Mouse (Mus musculus) stomach, embryonic 15.5 days (tissue): ENCODE results near the gene Gm9195. TPM values are rescaled to one million over a fixed set of nuclear protein-coding genes. Genes with fewer than 3 reads are reported as not detected.
A peak's percentile ranks its signal among the peaks of the same experiment; 100 is the strongest.

ENCODE experiments used
- ATAC-seq: fragments of 200-750 bp; cut with Nextera tagmentation; 2 replicates; pipeline ENCODE4 v1.8.0; 2017; ENCODE audit warnings: low read depth, moderate number of reproducible peaks, moderate TSS enrichment; ENCODE audit not compliant: insufficient read depth, low FRiP score
- H3K27ac ChIP-seq: fragments of 300-500 bp; sonication (generic); 2 replicates; pipeline ENCODE4 v1.5.1; 2015; ENCODE audit warnings: mild to moderate bottlenecking, inconsistent platforms
- H3K27me3 ChIP-seq: fragments of 300-500 bp; sonication (generic); replicated peaks from 2 replicates; pipeline ENCODE4 v1.6.1; 2015; ENCODE audit warnings: inconsistent platforms
- H3K36me3 ChIP-seq: fragments of 300-500 bp; sonication (generic); 2 replicates; pipeline ENCODE4 v1.6.1; 2015; ENCODE audit warnings: inconsistent platforms
- H3K4me1 ChIP-seq: fragments of 300-500 bp; sonication (generic); 2 replicates; pipeline ENCODE4 v1.6.1; 2015; ENCODE audit warnings: inconsistent platforms
- H3K4me2 ChIP-seq: fragments of 300-500 bp; sonication (generic); 2 replicates; pipeline ENCODE4 v1.6.1; 2015; ENCODE audit warnings: mild to moderate bottlenecking, inconsistent platforms
- H3K4me3 ChIP-seq: fragments of 300-500 bp; sonication (generic); replicated peaks from 2 replicates; pipeline ENCODE4 v1.5.1; 2015; ENCODE audit warnings: inconsistent platforms
- H3K9ac ChIP-seq: fragments of 300-500 bp; sonication (generic); 2 replicates; pipeline ENCODE4 v1.6.1; 2015; ENCODE audit warnings: inconsistent platforms
- H3K9me3 ChIP-seq: fragments of 300-500 bp; sonication (generic); 2 replicates; pipeline ENCODE4 v1.6.1; 2016; ENCODE audit warnings: inconsistent platforms
- WGBS: fragments of 180-500 bp; shearing (Covaris S2); methylation state at CpG from one replicate; pipeline ENCODE4 v1.1.7; 2015; 5-methylcytosine and 5-hydroxymethylcytosine counted together
- polyA plus RNA-seq: library from polyadenylated mRNA; unstranded; fragments of >200 nt; fragmentation: Nextera tagmentation; extraction: Ambion mirVana; gene quantifications from 2 replicates; pipeline ENCODE4 v1.2.1, GENCODE M21; 2015

The Gm9195 gene
- not detected in 2 replicates for polyA plus RNA-seq

- no peak for ATAC-seq
- no peaks in the 10 kb centered on the region for H3K36me3 ChIP-seq
- 64% methylated on average over 5 of the region's 5 CpGs for WGBS
These were observed at the start of gene Gm9195 for GRCm38 (mm10) chr14:72491738-72492137. Gene Gm9195 (minus strand): TSS chr14:72491838.

GRCm38 (mm10) chr14:72536392-72537017 is 44.9 kb upstream of the Gm9195 start:
- Histone ChIP-seq H3K9me3 (no peaks in the 10 kb centered on the region), H3K4me2 (no peak overlapping the region)

More at GRCm38 (mm10) chr14:72491738-72492137, at the start of gene Gm9195:
- Histone ChIP-seq H3K27ac (no peak within 1 kb of the TSS), H3K9me3 (no peaks in the 10 kb centered on the region), H3K4me3 (no peak within 1 kb of the TSS), H3K4me1 (no peaks in the 10 kb centered on the region), H3K4me2 (no peak within 1 kb of the TSS), H3K9ac (no peak within 1 kb of the TSS), H3K27me3 (no peaks in the 10 kb centered on the region)

DNA sequence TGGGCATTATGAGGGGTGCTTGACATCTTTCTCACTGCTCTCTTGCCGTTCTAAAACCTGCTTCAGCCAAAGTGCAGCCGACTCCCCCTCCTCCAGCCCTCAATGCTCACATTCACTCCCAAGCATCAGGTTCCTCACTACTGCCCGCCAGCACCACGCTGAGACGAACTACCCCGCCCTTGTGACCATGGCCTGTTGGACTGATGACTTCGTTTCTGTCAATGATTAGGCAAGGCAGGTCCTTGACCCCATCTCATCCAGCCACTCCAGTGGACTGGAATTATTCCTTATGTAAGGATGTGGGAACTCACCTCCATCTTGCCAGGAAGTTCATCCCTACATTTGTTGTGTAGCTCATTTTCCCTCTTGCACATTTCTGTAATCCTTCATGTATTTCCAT is 42.2 kb upstream of the Gm9195 start:
- 72% methylated on average over 7 of the region's 7 CpGs for WGBS
- H3K36me3 ChIP-seq = no peaks in the 10 kb centered on the region
- H3K4me1 ChIP-seq = peaks cover 11% of the 10 kb centered on the region
- no peak overlapping the region for H3K27ac ChIP-seq
- H3K9me3 ChIP-seq = no peaks in the 10 kb centered on the region
- H3K4me3 ChIP-seq = no peak overlapping the region
- peaks cover 31% of the 10 kb centered on the region for H3K27me3 ChIP-seq
- no peak overlapping the region for H3K4me2 ChIP-seq
- H3K9ac ChIP-seq = no peak overlapping the region
- ATAC-seq = no peak

More at GRCm38 (mm10) chr14:72536392-72537017, 44.9 kb upstream of the Gm9195 start:
- Histone ChIP-seq H3K27ac (no peak overlapping the region), H3K4me1 (peaks cover 11% of the 10 kb centered on the region), H3K9ac (no peak overlapping the region), H3K27me3 (peaks cover 12% of the 10 kb centered on the region), H3K4me3 (no peak overlapping the region), H3K36me3 (no peaks in the 10 kb centered on the region; the same call in 1 of the 2 replicates)
- ATAC-seq = no peak
- WGBS = 73% methylated on average over 5 of the region's 5 CpGs

DNA sequence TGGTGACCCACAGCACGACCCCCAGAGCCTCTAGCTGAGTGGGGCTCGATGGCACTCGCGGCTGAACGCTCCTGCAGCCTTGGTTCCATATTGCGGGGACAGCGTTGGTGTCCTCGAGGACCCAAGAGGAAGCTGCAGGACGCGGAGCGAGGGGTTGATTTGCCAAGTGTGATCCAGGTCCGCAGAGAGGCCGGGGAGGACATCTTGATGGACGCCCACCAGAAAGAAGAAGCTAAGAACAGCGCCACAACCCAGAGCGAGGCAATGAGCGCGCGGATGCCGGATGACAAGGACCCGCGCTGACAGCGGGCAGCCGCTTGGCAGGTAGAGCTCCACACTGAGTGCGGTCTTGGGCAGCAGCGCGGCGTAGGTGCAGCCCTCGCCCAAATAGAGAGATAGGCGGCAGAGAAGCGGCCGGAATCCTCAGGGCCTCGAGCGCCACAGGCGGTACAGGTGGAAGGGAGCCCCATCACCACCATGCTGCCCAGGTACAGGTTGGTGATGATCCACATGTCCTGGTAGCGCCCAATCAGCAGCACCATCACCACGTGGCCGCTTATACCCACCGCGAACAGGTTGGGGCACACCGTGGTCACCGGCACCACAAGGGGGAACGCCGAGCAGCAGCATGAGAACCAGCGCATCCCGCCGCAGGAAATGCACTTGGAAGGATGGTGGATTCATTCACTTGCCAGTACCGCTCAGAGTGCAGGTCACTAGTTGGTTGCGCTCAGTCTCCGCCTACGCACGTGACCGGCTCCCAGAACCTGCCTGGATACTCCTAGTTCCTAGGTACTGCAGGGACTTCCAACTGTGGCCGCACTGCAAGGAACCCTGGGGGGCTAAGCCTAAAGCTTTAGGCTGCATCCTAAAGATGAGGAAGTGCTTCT is 40.6 kb upstream of the Gm9195 start:
- peaks cover 31% of the 10 kb centered on the region for H3K27me3 ChIP-seq
- peak overlapping the region; percentile 81 for H3K4me2 ChIP-seq
- H3K9me3 ChIP-seq = no peaks in the 10 kb centered on the region
- peaks cover 11% of the 10 kb centered on the region for H3K4me1 ChIP-seq
- 2% methylated on average over 54 of the region's 54 CpGs for WGBS
- no peaks in the 10 kb centered on the region for H3K36me3 ChIP-seq
- H3K4me3 ChIP-seq = peak overlapping the region; percentile 38
- ATAC-seq = peak; percentile 61; the same call in 1 of the 2 replicates
- H3K27ac ChIP-seq = no peak overlapping the region
- 0 out of 2 replicates have a peak overlapping the region, but pooled peaks have one; percentile 19 for H3K9ac ChIP-seq

DNA sequence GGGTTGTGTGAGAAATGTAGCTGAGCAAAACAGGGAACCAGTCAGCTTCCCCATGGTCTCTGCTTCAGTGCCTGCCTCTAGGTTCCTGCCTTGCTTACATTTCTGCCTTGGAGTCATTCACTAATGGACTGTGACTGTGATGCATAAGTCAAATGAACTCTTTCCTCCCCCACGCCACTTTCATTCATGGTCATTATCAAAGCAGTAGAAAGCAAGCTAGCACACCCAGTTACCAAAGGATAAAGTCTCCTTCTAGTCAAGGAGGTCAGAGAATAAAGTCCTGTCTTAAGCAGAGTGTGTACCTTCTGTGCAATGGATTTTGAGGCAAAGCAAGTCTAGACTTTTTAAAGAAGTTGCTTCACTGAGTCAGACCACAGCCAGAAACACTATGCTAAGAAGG is 35.5 kb upstream of the Gm9195 start:
- ATAC-seq = no peak
- Histone ChIP-seq H3K36me3 (no peaks in the 10 kb centered on the region), H3K9me3 (no peaks in the 10 kb centered on the region), H3K27me3 (peaks cover 25% of the 10 kb centered on the region), H3K27ac (no peak overlapping the region), H3K4me2 (no peak overlapping the region), H3K4me3 (no peak overlapping the region), H3K9ac (no peak overlapping the region), H3K4me1 (peaks cover 5% of the 10 kb centered on the region)
- WGBS = 68% methylated on average over 1 of the region's 1 CpGs

DNA sequence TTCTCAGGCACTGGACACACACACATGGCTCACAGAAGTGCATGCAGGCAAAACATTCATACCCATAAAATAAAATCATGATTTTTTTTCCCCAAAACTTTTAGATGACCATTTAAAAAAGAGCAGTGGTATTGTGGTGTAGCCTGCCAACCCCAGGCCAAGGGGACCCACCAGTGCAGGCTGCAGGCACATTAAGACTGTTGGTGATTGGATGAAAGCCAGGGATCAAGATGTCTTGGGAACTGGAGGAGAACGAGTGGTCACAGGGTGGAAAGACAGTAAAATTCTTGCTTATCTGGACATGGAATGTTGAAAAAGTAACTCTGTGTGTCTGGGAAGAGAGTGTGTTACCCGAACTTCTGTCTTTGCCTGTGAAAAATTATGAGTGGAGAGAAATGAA is 27.9 kb upstream of the Gm9195 start:
- H3K27ac ChIP-seq = no peak overlapping the region
- ATAC-seq = no peak
- no peaks in the 10 kb centered on the region for H3K27me3 ChIP-seq
- 41% methylated on average over 2 of the region's 2 CpGs for WGBS
- no peaks in the 10 kb centered on the region for H3K9me3 ChIP-seq
- no peak overlapping the region for H3K4me2 ChIP-seq
- H3K4me3 ChIP-seq = no peak overlapping the region
- H3K36me3 ChIP-seq = no peaks in the 10 kb centered on the region
- no peaks in the 10 kb centered on the region for H3K4me1 ChIP-seq
- no peak overlapping the region for H3K9ac ChIP-seq

DNA sequence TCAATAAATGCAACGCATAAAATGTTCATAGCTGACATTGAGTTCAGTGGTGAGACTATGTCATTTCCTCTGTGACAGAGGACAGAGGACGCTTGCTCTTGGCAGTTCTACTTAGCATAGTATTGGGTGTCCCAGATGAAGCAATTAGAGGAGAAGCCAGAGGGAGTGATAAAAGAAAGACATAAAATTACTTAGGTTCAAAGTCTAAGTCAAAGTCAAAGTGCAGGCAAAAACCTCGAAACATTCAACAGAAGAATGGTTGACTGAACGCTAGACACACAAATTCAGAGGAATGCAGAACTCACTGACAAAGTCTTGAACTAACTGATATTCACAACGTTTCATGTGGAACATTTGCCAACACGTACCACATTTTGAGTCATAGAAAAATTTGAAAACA is 27.1 kb upstream of the Gm9195 start:
- H3K4me2 ChIP-seq = no peak overlapping the region
- WGBS = 72% methylated on average over 6 of the region's 6 CpGs
- H3K36me3 ChIP-seq = no peaks in the 10 kb centered on the region
- no peaks in the 10 kb centered on the region for H3K4me1 ChIP-seq
- no peaks in the 10 kb centered on the region for H3K9me3 ChIP-seq
- H3K27ac ChIP-seq = no peak overlapping the region
- no peak for ATAC-seq
- H3K4me3 ChIP-seq = no peak overlapping the region
- no peaks in the 10 kb centered on the region for H3K27me3 ChIP-seq
- H3K9ac ChIP-seq = no peak overlapping the region

GRCm38 (mm10) chr14:72516376-72516775 is 24.7 kb upstream of the Gm9195 start:
- Histone ChIP-seq H3K36me3 (no peaks in the 10 kb centered on the region), H3K9me3 (no peaks in the 10 kb centered on the region), H3K4me1 (no peaks in the 10 kb centered on the region), H3K9ac (no peak overlapping the region), H3K27me3 (no peaks in the 10 kb centered on the region), H3K4me2 (no peak overlapping the region), H3K27ac (no peak overlapping the region), H3K4me3 (no peak overlapping the region)
- no peak for ATAC-seq
- WGBS = 26% methylated on average over 5 of the region's 5 CpGs

GRCm38 (mm10) chr14:72506723-72507420 is 15.2 kb upstream of the Gm9195 start:
- peak overlapping the region; percentile 67 for H3K4me2 ChIP-seq
- ATAC-seq = no peak
- H3K27ac ChIP-seq = no peak overlapping the region
- no peaks in the 10 kb centered on the region for H3K27me3 ChIP-seq
- no peak overlapping the region for H3K9ac ChIP-seq
- H3K4me1 ChIP-seq = 0 out of 2 replicates have a peak, but pooled peaks cover 3% of the 10 kb centered on the region
- no peaks in the 10 kb centered on the region for H3K36me3 ChIP-seq
- peak overlapping the region; percentile 33 for H3K4me3 ChIP-seq
- H3K9me3 ChIP-seq = no peaks in the 10 kb centered on the region
- WGBS = 17% methylated on average over 11 of the region's 11 CpGs

DNA sequence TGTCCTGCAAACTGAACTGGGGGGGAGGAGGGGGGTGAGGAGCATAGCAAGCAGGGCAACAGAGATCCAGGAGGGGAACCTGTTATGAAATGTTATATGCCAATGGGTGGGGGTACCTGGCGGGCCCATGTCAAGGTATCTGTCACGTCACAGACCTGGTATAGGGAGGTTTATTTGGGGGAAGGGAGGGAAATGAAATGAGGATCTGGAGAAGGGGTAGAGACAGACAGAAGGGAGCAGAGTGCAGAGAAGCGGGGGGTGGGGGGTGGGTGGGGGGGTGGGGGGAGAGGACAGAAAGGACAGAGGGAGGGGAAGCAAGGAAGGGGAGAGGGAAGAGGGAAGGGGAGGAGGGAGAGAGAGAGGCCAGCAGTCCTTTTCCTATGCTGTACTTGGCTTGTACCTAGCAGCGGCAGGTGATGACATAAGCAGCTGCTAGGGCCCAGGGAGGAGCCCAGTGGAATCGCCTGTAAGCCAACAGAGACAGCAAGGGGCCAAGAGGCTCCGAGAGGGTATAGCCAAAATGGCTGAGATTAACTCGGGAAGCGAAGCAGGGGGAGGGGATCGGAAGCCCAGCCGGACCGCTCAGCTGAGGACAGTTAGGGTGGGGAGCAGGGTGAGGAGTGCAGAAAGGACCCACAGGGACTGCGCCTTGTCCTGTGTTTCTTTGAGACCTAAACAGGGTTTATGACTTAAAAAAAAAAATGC is 14.5 kb upstream of the Gm9195 start:
- 17% methylated on average over 12 of the region's 12 CpGs for WGBS
- Histone ChIP-seq H3K9me3 (no peaks in the 10 kb centered on the region), H3K9ac (no peak overlapping the region), H3K4me1 (0 out of 2 replicates have a peak, but pooled peaks cover 3% of the 10 kb centered on the region), H3K4me2 (peak overlapping the region; percentile 67), H3K27me3 (no peaks in the 10 kb centered on the region), H3K27ac (no peak overlapping the region), H3K36me3 (no peaks in the 10 kb centered on the region), H3K4me3 (peak overlapping the region; percentile 33)
- ATAC-seq = peak; percentile 47; the same call in 1 of the 2 replicates

DNA sequence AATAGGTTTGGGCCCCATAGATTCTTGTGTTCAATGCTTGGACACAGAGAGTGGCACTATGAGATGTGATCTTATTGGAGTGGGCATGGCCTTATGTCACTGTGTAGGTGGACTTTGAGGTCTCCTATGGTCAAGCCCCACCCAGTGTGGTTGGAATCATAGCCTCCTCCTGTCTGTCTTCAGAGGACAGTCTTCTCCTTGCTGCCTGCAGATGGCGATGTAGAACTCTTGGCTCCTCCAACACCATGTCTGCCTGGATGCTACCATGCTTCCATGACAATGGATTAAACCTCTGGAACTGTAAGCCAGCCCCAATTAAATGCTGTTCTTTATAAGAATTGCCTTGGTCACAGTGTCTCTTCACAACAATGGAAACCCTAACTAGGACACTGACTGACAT is 13.3 kb upstream of the Gm9195 start:
- Histone ChIP-seq H3K27ac (no peak overlapping the region), H3K9ac (no peak overlapping the region), H3K36me3 (no peaks in the 10 kb centered on the region), H3K27me3 (no peaks in the 10 kb centered on the region), H3K4me2 (no peak overlapping the region), H3K4me1 (0 out of 2 replicates have a peak, but pooled peaks cover 3% of the 10 kb centered on the region), H3K9me3 (no peaks in the 10 kb centered on the region), H3K4me3 (no peak overlapping the region)
- 83% methylated on average over 1 of the region's 1 CpGs for WGBS
- ATAC-seq = no peak
